Mouse (Mus musculus): ENCODE results near the gene Rps18.
"Not testable (repeated sequence)": the region's sequence is repeated elsewhere in the genome, so short reads cannot be mapped to it uniquely, and the experiment has no call there.

The Rps18 gene

GRCm38 (mm10) chr17:33965846-33966550 is 10.2 kb upstream of the Rps18 start:
- no peak for DNase-seq

- no peak for DNase-seq
Measured at GRCm38 (mm10) chr17:33965082-33965845, 9.5 kb upstream of the Rps18 start.

- no peak for DNase-seq
Measured at GRCm38 (mm10) chr17:33962876-33963275, 7.1 kb upstream of the Rps18 start.

- DNase-seq = no peak
Measured at GRCm38 (mm10) chr17:33959948-33960347, 4.1 kb upstream of the Rps18 start.

- no peak for DNase-seq
Measured at GRCm38 (mm10) chr17:33959135-33959534, 3.3 kb upstream of the Rps18 start.

- DNase-seq = no peak
Measured at GRCm38 (mm10) chr17:33958451-33958850, 2.6 kb upstream of the Rps18 start.

- DNase-seq = no peak
Measured at GRCm38 (mm10) chr17:33957493-33957892, 1.7 kb upstream of the Rps18 start.

GRCm38 (mm10) chr17:33956336-33956735 is 535 bp upstream of the Rps18 start:
- DNase-seq = no peak

GRCm38 (mm10) chr17:33954646-33955554 is 901 bp downstream of the Rps18 start:
- DNase-seq = no peak

- no peak for DNase-seq
Measured at GRCm38 (mm10) chr17:33953961-33954565, 1.7 kb downstream of the Rps18 start.

GRCm38 (mm10) chr17:33953310-33953709 is 2.5 kb downstream of the Rps18 start:
- DNase-seq = no peak

GRCm38 (mm10) chr17:33952879-33953278 is 2.9 kb downstream of the Rps18 start:
- DNase-seq = no peak

GRCm38 (mm10) chr17:33952015-33952414 is 3.8 kb downstream of the Rps18 start:
- not testable (repeated sequence) for DNase-seq

GRCm38 (mm10) chr17:33951021-33951946 is 4.5 kb downstream of the Rps18 start, which contains the start of gene B3galt4:
Gene B3galt4 (minus strand): TSS chr17:33951488.
- peak; percentile 73 for DNase-seq

GRCm38 (mm10) chr17:33950131-33950625 is 5.6 kb downstream of the Rps18 start:
- no peak for DNase-seq

- DNase-seq = no peak
Measured at GRCm38 (mm10) chr17:33948905-33949537, 6.8 kb downstream of the Rps18 start.

GRCm38 (mm10) chr17:33948090-33948904 is 7.5 kb downstream of the Rps18 start:
- DNase-seq = no peak

GRCm38 (mm10) chr17:33947430-33948089 is 8.2 kb downstream of the Rps18 start:
- DNase-seq = no peak

GRCm38 (mm10) chr17:33943454-33943853 is 12.3 kb downstream of the Rps18 start:
- DNase-seq = no peak

Measured in kidney, adult 18-20 months (tissue).